Mouse (Mus musculus) neural tube, embryonic 13.5 days (tissue): ENCODE measurements at regions not wholly inside any gene's neighbourhood (a gene's known extent, or its start where the extent isn't known, plus 50 kb on each side); places are given as distances from the start of the nearest gene placed in this dataset.

Experiments used
- ATAC-seq: fragments of 200-750 bp; cut with Nextera tagmentation; 2 replicates; pipeline ENCODE4 v1.8.0; 2017; ENCODE audit warnings: low read depth, mild to moderate bottlenecking, moderate TSS enrichment, moderate library complexity
- H3K27ac ChIP-seq: fragments of 300-500 bp; sonication (generic); replicated peaks from 2 replicates; pipeline ENCODE4 v1.5.1; 2015; ENCODE audit warnings: moderate library complexity, mild to moderate bottlenecking, inconsistent platforms
- H3K27me3 ChIP-seq: fragments of 300-500 bp; sonication (generic); 2 replicates; pipeline ENCODE4 v1.6.1; 2015; ENCODE audit warnings: mild to moderate bottlenecking, inconsistent platforms
- H3K36me3 ChIP-seq: fragments of 300-500 bp; sonication (generic); 2 replicates; pipeline ENCODE4 v1.6.1; 2015; ENCODE audit warnings: mild to moderate bottlenecking, inconsistent platforms
- H3K4me1 ChIP-seq: fragments of 300-500 bp; sonication (generic); replicated peaks from 2 replicates; pipeline ENCODE4 v1.6.1; 2015; ENCODE audit warnings: inconsistent platforms
- H3K4me2 ChIP-seq: fragments of 300-500 bp; sonication (generic); 2 replicates; pipeline ENCODE4 v1.6.1; 2015; ENCODE audit warnings: inconsistent platforms, mild to moderate bottlenecking, moderate library complexity
- H3K4me3 ChIP-seq: fragments of 300-500 bp; sonication (generic); 2 replicates; pipeline ENCODE4 v1.5.1; 2015; ENCODE audit warnings: mild to moderate bottlenecking, inconsistent platforms
- H3K9ac ChIP-seq: fragments of 300-500 bp; sonication (generic); 2 replicates; pipeline ENCODE4 v1.6.1; 2015; ENCODE audit warnings: moderate library complexity, mild to moderate bottlenecking, inconsistent platforms
- H3K9me3 ChIP-seq: fragments of 300-500 bp; sonication (generic); 2 replicates; pipeline ENCODE4 v1.6.1; 2016; ENCODE audit warnings: inconsistent platforms
- WGBS: fragments of 180-500 bp; shearing (Covaris S2); methylation state at CpG from one replicate; pipeline ENCODE4 v1.1.7; 2015; 5-methylcytosine and 5-hydroxymethylcytosine counted together

DNA sequence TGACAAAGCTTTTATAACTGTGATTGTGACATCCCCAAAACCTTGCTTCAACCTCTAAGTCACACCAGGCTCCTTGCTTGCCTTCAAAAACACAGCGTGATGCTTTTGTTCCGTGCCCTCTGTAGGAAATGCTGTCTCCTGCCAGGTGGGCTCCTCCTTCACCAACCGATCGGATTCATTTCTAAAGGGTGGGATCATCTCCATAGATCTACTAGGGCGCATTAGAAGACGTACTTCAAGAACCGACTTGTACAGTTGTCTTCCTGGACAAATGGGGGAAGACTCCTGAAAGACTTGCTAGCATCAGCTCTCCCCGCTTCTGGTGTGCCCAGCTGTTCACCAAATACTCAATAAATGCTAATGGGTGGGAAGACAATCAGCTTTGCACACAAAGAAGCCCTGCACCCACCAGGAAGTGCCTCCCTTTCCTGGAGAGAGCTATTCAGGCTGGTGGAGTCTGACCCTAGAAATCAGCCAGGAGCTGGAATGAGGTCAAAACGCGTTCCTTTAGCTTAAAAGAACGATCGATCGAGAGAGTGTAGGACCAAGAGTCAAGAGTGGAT lies 53.0 kb downstream of the Hoxa1 start:
- no peak overlapping the region for H3K27ac ChIP-seq
- H3K9ac ChIP-seq, result 0 out of 2 replicates have a peak overlapping the region, but pooled peaks have one; percentile 1
- no peak for ATAC-seq
- H3K4me1 ChIP-seq, result peaks cover 32% of the 10 kb centered on the region
- H3K4me2 ChIP-seq, result peak overlapping the region; percentile 39
- H3K9me3 ChIP-seq, result no peaks in the 10 kb centered on the region
- 5% methylated on average over 13 of the region's 13 CpGs for WGBS
- no peaks in the 10 kb centered on the region for H3K27me3 ChIP-seq
- H3K4me3 ChIP-seq, result peak overlapping the region; percentile 10; the same call in 1 of the 2 replicates
- no peaks in the 10 kb centered on the region for H3K36me3 ChIP-seq

DNA sequence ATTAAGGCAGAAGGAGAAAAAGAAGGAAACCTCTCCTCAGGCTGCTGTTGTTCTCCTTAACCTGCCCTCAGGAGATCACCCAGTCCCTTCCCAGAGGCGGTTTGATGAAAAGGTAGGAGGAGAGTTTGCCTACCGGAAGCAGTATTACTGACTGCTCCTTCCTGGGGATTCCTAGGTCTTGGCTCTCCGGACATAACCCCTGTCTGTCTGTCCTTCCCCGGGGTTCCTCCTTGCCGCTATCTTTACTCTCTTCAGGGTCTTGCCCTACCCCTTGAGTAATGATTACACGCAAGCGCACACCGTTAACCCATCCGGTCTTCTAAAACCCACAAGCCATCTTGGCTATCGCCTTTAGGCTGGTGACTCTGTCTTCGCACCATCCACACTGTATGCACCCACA lies 54.0 kb downstream of the Hoxa1 start:
- Histone ChIP-seq H3K9me3 (no peaks in the 10 kb centered on the region), H3K4me1 (peaks cover 32% of the 10 kb centered on the region), H3K27ac (no peak overlapping the region), H3K27me3 (no peaks in the 10 kb centered on the region), H3K4me3 (no peak overlapping the region), H3K9ac (no peak overlapping the region), H3K4me2 (no peak overlapping the region), H3K36me3 (no peaks in the 10 kb centered on the region)
- ATAC-seq, result no peak
- WGBS, result 92% methylated on average over 11 of the region's 11 CpGs

DNA sequence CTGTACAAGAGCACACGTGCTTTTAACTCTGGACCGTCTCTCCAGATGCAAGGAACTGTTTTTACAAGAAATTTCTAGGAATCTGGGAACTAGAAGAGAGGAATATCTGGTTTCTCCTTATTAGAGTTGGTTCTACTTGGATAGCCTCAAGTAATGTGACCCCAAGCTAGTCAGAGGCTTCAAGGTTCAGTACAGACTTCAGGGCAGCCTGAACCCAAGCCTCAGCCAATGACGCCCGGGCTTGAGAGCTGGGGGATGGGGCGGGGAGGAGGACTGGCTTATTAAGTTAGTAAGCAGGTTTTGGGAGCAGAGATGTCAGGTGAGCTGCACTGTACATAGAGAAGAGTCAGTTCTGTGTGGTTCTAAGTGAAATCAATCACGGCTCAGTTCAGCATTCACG lies 54.5 kb downstream of the Hoxa1 start:
- WGBS, result 86% methylated on average over 7 of the region's 7 CpGs

DNA sequence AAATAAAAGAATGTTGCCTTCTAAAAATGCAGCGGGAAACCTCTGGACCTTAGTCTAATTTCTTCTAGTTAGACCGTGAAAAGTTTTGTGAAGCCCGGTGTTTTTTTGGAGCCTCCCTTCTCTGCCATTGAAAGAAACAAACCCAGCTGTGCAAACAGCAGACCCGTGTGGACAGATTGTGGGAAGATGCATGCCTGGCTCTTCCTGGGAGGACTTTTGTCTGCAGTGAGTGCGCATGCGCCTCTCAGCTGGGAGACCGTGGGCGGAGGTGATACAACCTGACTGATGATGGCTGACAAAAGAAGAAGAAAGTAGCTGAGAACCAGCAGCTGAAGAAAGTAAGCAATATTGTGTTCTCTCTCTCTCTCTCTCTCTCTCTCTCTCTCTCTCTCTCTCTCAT lies 55.4 kb downstream of the Hoxa1 start:
- H3K4me1 ChIP-seq, result peaks cover 32% of the 10 kb centered on the region
- WGBS, result 25% methylated on average over 8 of the region's 8 CpGs
- ATAC-seq, result no peak
- no peak overlapping the region for H3K9ac ChIP-seq
- H3K27ac ChIP-seq, result peak overlapping the region; percentile 11; the same call in 1 of the 2 replicates
- no peaks in the 10 kb centered on the region for H3K27me3 ChIP-seq
- no peak overlapping the region for H3K4me3 ChIP-seq
- no peaks in the 10 kb centered on the region for H3K36me3 ChIP-seq
- no peaks in the 10 kb centered on the region for H3K9me3 ChIP-seq
- H3K4me2 ChIP-seq, result peak overlapping the region; percentile 18; the same call in 1 of the 2 replicates

More for the DNA sequence above, 54.5 kb downstream of the Hoxa1 start:
- Histone ChIP-seq H3K36me3 (no peaks in the 10 kb centered on the region), H3K4me1 (peaks cover 32% of the 10 kb centered on the region), H3K27ac (no peak overlapping the region), H3K4me3 (no peak overlapping the region), H3K9ac (no peak overlapping the region), H3K9me3 (no peaks in the 10 kb centered on the region), H3K4me2 (no peak overlapping the region), H3K27me3 (no peaks in the 10 kb centered on the region)
- ATAC-seq, result no peak

DNA sequence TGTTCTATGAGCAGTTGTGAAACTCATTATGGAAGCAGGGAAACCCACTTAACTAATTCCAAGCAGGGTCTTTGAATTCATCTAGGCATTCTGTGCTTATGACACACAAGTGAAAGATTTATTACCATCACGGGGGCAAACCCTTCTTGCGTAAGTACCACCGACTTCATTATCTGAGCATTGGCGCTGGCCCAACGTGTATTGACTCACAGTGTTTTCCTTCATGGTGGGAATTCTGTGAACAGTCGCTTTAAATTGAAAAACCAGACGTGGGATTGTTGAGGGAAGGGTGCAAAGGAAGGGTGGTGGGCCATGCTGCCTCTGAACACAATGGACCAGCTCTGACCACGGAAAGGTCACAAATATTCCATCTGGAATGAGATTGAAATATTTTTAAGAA lies 55.9 kb downstream of the Hoxa1 start:
- Histone ChIP-seq H3K27me3 (no peaks in the 10 kb centered on the region), H3K36me3 (no peaks in the 10 kb centered on the region), H3K9me3 (no peaks in the 10 kb centered on the region), H3K4me2 (peak overlapping the region; percentile 18; the same call in 1 of the 2 replicates), H3K4me1 (peaks cover 32% of the 10 kb centered on the region), H3K4me3 (no peak overlapping the region), H3K27ac (peak overlapping the region; percentile 11; the same call in 1 of the 2 replicates), H3K9ac (no peak overlapping the region)
- 7% methylated on average over 8 of the region's 8 CpGs for WGBS
- peak; percentile 53; the same call in 1 of the 2 replicates for ATAC-seq

DNA sequence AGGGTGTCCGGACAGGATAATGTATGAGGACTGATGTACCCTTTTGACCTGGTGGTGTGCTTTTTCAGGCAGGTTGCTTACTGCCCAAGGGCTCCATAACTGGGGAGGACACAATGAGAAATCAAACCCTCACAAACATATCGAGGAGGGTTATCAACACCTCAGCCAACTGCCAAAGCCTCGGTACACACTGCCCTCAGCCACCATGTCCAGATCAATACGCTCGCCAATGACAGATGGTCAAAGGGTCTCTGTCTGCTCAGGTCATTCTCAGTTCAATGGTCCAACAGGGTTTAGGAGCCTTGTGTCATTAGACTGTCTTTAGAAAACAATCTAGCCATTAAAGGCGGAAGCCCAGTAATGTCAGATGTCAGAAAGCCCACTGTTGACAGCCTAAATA lies 56.9 kb downstream of the Hoxa1 start:
- H3K27me3 ChIP-seq, result no peaks in the 10 kb centered on the region
- H3K4me2 ChIP-seq, result no peak overlapping the region
- no peak for ATAC-seq
- no peak overlapping the region for H3K9ac ChIP-seq
- H3K4me3 ChIP-seq, result no peak overlapping the region
- no peaks in the 10 kb centered on the region for H3K36me3 ChIP-seq
- no peaks in the 10 kb centered on the region for H3K9me3 ChIP-seq
- peaks cover 32% of the 10 kb centered on the region for H3K4me1 ChIP-seq
- no peak overlapping the region for H3K27ac ChIP-seq
- WGBS, result 53% methylated on average over 6 of the region's 6 CpGs

DNA sequence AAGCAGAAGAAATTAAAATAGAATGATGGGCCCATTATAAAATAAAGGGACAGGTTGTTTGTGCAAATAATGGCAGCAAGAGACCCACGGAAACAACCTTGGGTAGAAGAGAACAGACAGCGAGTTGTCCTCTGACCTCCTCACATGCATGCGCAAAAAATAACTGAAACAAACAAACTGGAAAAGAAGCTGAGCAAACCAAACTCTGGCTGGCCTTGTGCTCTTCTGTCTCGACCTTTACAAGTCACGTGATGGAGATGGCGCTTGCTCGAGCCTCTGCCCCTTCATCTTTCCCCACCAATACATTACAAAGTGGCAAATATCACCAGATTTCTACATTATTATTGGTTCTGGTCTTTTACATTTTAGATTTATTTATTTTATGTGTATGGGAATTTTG lies 59.3 kb downstream of the Hoxa1 start:
- Histone ChIP-seq H3K36me3 (no peaks in the 10 kb centered on the region), H3K9ac (no peak overlapping the region), H3K27me3 (no peaks in the 10 kb centered on the region), H3K4me2 (no peak overlapping the region), H3K4me3 (no peak overlapping the region), H3K4me1 (peaks cover 22% of the 10 kb centered on the region), H3K9me3 (no peaks in the 10 kb centered on the region), H3K27ac (no peak overlapping the region)
- WGBS, result 93% methylated on average over 7 of the region's 7 CpGs
- ATAC-seq, result no peak

DNA sequence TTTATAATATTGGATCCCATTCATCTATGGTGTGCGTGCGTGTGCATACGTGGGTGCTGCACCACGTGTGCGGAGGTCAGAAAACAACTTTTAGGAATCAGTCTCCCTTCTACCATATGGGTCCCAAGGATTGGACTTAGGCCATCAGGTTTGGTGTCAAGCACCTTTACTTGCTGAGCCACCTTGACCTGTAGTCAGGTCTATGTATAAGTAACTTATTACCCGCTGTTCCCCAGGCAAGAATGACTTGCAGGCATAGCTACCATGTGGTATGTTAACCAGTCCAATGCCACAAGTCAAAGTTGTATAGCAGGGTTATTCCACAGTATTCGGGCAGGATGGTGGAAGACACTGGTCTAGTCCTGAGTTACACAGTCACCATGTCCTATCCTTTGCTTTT lies 62.5 kb downstream of the Hoxa1 start:
- Histone ChIP-seq H3K4me1 (no peaks in the 10 kb centered on the region), H3K27me3 (no peaks in the 10 kb centered on the region), H3K4me3 (no peak overlapping the region), H3K27ac (no peak overlapping the region), H3K36me3 (no peaks in the 10 kb centered on the region), H3K4me2 (no peak overlapping the region), H3K9me3 (no peaks in the 10 kb centered on the region), H3K9ac (no peak overlapping the region)
- ATAC-seq, result no peak
- 98% methylated on average over 7 of the region's 7 CpGs for WGBS

DNA sequence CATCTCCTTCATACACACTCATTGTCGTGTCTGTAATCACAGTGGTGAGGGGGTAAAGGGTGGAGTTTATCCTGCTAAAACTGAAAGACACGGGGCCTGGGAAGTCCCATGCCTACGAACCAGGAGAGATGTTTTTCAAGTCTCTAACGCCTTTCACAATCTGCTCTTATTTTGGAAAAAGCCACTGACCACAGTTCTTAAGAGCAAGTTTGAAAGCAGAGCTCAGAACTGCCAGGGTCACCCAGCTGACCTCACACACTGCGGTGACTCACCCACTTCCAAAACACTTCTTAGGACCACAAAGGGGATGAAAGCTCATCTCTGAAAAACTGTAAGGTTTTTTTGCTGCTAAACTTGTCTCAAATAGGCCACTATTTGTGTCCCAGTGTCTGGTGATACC lies 66.7 kb downstream of the Hoxa1 start:
- ATAC-seq, result no peak
- Histone ChIP-seq H3K4me1 (no peaks in the 10 kb centered on the region), H3K4me2 (no peak overlapping the region), H3K4me3 (no peak overlapping the region), H3K9me3 (no peaks in the 10 kb centered on the region), H3K36me3 (no peaks in the 10 kb centered on the region), H3K27me3 (no peaks in the 10 kb centered on the region), H3K27ac (no peak overlapping the region), H3K9ac (no peak overlapping the region)
- WGBS, result 39% methylated on average over 5 of the region's 5 CpGs

DNA sequence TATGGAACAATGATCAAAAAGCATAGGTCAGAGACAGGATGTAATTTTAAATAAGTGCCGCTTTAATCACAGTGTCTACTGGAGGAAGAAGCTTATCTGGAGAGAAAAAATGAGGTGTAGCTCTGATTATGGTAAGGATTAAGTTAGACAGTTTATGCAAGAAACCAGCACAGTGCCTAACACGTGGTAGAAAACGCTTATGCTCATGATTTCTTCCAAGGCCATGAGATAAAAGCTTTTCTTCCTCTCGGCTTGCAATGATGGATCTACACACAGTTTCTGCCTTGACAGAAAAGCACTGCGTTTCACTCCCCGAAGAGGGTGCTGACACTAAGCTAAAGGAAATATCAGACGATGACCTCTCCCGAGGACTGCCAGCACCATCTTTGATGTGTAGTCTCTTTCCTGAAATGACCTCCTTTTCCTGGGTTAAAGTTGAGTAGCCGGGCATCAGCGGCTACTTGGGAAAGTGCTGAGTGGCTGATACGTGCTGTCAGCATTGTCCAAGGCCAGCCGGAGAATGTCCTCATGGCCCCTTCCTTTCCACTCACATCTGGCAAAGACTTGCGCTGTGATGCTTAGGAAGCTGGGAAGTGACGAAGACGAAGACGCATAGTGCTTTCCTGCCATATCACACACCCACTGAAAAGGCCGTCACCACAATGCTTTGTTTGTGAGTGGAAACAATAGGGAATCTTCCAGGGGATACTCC lies 72.0 kb downstream of the Hoxa1 start:
- no peak overlapping the region for H3K27ac ChIP-seq
- H3K9ac ChIP-seq, result no peak overlapping the region
- no peak overlapping the region for H3K4me3 ChIP-seq
- H3K4me1 ChIP-seq, result no peaks in the 10 kb centered on the region
- no peak for ATAC-seq
- no peaks in the 10 kb centered on the region for H3K9me3 ChIP-seq
- no peak overlapping the region for H3K4me2 ChIP-seq
- 76% methylated on average over 17 of the region's 17 CpGs for WGBS
- H3K36me3 ChIP-seq, result no peaks in the 10 kb centered on the region
- no peaks in the 10 kb centered on the region for H3K27me3 ChIP-seq

DNA sequence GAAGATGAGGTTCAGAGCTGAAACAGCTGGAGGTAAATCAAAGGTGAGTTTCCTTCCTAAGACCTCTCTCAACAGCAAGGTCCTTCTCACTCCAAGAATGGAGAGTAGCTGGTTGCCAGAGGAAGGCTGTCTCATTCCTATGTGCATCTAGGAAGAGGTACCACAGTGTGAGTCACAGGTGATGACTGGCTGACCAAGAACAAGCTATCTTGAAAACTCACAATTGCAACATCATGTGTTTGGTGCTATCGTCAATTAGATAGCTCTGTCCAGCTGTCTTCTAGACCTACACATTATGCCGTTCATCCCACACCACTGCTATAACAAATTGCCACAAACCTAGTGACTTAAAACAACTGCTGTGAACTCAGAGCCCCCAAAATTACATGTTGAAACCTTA lies 72.3 kb upstream of the Skap2 start:
- ATAC-seq, result no peak
- Histone ChIP-seq H3K36me3 (no peaks in the 10 kb centered on the region), H3K9ac (no peak overlapping the region), H3K4me3 (no peak overlapping the region), H3K4me1 (peaks cover 3% of the 10 kb centered on the region; the same call in 1 of the 2 replicates), H3K4me2 (no peak overlapping the region), H3K27me3 (no peaks in the 10 kb centered on the region), H3K9me3 (no peaks in the 10 kb centered on the region), H3K27ac (no peak overlapping the region)
- WGBS, result 94% methylated on average over 2 of the region's 2 CpGs

DNA sequence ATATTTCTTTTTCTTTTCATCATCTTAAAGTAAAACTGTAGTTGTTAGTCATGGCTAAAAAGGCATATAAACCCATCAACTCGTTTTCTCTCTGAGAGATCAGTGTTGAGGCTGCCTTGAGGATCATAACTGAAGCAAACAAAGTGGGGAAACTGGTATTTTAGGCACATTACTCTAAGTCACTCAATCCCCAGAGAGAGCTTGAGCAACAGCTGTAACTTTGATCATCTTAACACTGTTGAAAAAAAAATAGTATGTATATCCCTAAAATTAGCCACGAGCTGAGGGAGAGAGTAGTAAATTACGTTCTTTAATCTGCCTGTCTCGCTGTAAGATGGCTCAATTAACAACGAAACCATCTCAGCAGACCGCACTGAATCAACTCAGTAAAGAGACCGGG lies 67.2 kb upstream of the Skap2 start:
- WGBS, result 7% methylated on average over 7 of the region's 7 CpGs
- H3K27ac ChIP-seq, result no peak overlapping the region
- H3K9me3 ChIP-seq, result no peaks in the 10 kb centered on the region
- H3K4me2 ChIP-seq, result peak overlapping the region; percentile 43
- no peaks in the 10 kb centered on the region for H3K36me3 ChIP-seq
- no peak for ATAC-seq
- H3K4me3 ChIP-seq, result no peak overlapping the region
- H3K9ac ChIP-seq, result no peak overlapping the region
- H3K27me3 ChIP-seq, result no peaks in the 10 kb centered on the region
- peaks cover 29% of the 10 kb centered on the region for H3K4me1 ChIP-seq
